Mouse (Mus musculus) ES-Bruce4 (cell line): Measurements from ENCODE around the gene Orm1. TPM values are rescaled to one million over a fixed set of nuclear protein-coding genes. Genes with fewer than 3 reads are reported as not detected.

ENCODE experiments used
- H3K27ac ChIP-seq: 2 replicates; pipeline ENCODE4 v1.5.1; 2012; ENCODE audit warnings: low read length, inconsistent platforms; ENCODE audit not compliant: insufficient read depth
- H3K27me3 ChIP-seq: 2 replicates; pipeline ENCODE4 v1.6.1; 2012; ENCODE audit warnings: mild to moderate bottlenecking, low read length, inconsistent platforms; ENCODE audit not compliant: control insufficient read depth, poor library complexity, insufficient read depth, severe bottlenecking
- H3K36me3 ChIP-seq: 2 replicates; pipeline ENCODE4 v1.6.1; 2012; ENCODE audit warnings: inconsistent platforms, mild to moderate bottlenecking, low read length, moderate library complexity; ENCODE audit not compliant: control insufficient read depth, poor library complexity, insufficient read depth, severe bottlenecking
- H3K4me1 ChIP-seq: one replicate; pipeline ENCODE4 v1.8.1; 2011; ENCODE audit warnings: low read length; ENCODE audit not compliant: control insufficient read depth, insufficient read depth
- H3K4me3 ChIP-seq: 2 replicates; pipeline ENCODE4 v1.5.1; 2011; ENCODE audit warnings: low read depth, mild to moderate bottlenecking, low read length
- H3K9ac ChIP-seq: 2 replicates; pipeline ENCODE4 v1.6.1; 2012; ENCODE audit warnings: low read depth, mild to moderate bottlenecking, inconsistent platforms; ENCODE audit not compliant: poor library complexity, severe bottlenecking
- H3K9me3 ChIP-seq: replicated peaks from 2 replicates; pipeline ENCODE4 v1.6.1; 2012; ENCODE audit warnings: mild to moderate bottlenecking, low read length, inconsistent platforms; ENCODE audit not compliant: control insufficient read depth, poor library complexity, insufficient read depth, severe bottlenecking
- CTCF ChIP-seq: IDR thresholded peaks from one replicate; pipeline ENCODE4 v1.8.1; 2011; ENCODE audit warnings: low read depth, low read length
- EP300 ChIP-seq: IDR thresholded peaks from 2 replicates; pipeline ENCODE4 v1.6.1; 2011; ENCODE audit warnings: low read depth, low read length; ENCODE audit not compliant: insufficient read depth
- POLR2A ChIP-seq: IDR thresholded peaks from one replicate; pipeline ENCODE4 v1.8.1; 2011; ENCODE audit warnings: low read length; ENCODE audit not compliant: insufficient read depth
- polyA plus RNA-seq: library from polyadenylated mRNA; stranded (reverse); fragments of >200 nt; gene quantifications from 2 replicates; pipeline ENCODE4 v1.2.4, GENCODE M21; 2011; ENCODE audit warnings: low read depth; ENCODE audit not compliant: missing spikeins, insufficient read depth, insufficient read length

The Orm1 gene
- polyA plus RNA-seq, 1 experiment, result not detected

DNA sequence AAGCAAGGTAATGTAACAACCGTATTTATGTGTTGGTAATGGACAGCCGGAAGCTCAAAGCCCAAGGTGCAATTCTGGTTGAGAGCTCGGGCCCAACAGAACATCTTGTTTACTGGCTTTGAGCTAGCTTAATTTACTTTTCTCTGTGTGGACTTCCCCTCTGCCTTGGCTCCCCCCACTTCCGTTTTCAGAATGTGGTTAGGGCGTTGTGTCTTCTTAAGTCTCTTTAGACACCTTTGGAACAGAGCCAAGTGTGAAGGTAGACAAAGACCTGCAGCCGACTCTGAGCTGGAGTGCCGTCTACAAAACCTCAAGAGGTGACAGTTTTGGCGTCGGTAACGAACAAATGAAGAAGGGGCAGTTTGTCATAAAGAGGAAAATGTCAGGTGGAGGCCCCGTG lies 41.4 kb downstream of the Orm1 start:
- H3K4me1 ChIP-seq, result peaks cover 1% of the 10 kb centered on the region
- H3K9ac ChIP-seq, result no peak overlapping the region
- no peak for TF ChIP-seq EP300
- TF ChIP-seq CTCF, result no peak
- no peak for TF ChIP-seq POLR2A
- H3K9me3 ChIP-seq, result no peaks in the 10 kb centered on the region
- H3K4me3 ChIP-seq, result no peak overlapping the region
- H3K36me3 ChIP-seq, result no peaks in the 10 kb centered on the region
- no peaks in the 10 kb centered on the region for H3K27me3 ChIP-seq
- H3K27ac ChIP-seq, result no peak overlapping the region

DNA sequence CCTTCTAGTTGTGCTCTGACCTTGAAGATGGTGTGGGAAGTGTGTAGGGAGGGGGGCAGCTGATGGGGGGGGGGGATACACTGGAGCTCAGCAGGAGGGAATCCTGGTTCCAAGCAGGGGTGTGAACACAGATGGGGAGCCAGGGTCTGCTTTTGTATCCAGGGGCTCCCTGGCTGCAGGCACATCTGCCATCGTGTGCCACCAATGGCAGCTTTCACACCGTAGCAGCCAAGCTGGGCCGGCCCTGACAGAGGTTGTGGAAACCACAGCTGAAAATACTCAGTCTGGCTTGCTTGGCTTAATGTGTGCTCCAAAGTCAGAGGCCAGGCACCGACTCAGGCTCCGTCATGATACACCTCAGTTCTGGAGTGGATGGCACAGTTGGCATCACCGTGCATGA lies 43.7 kb downstream of the Orm1 start:
- Histone ChIP-seq H3K27me3 (no peaks in the 10 kb centered on the region), H3K4me3 (no peak overlapping the region), H3K36me3 (no peaks in the 10 kb centered on the region), H3K9ac (no peak overlapping the region), H3K27ac (no peak overlapping the region), H3K9me3 (no peaks in the 10 kb centered on the region), H3K4me1 (peaks cover 3% of the 10 kb centered on the region)
- TF ChIP-seq EP300 (no peak), CTCF (no peak), POLR2A (no peak)

DNA sequence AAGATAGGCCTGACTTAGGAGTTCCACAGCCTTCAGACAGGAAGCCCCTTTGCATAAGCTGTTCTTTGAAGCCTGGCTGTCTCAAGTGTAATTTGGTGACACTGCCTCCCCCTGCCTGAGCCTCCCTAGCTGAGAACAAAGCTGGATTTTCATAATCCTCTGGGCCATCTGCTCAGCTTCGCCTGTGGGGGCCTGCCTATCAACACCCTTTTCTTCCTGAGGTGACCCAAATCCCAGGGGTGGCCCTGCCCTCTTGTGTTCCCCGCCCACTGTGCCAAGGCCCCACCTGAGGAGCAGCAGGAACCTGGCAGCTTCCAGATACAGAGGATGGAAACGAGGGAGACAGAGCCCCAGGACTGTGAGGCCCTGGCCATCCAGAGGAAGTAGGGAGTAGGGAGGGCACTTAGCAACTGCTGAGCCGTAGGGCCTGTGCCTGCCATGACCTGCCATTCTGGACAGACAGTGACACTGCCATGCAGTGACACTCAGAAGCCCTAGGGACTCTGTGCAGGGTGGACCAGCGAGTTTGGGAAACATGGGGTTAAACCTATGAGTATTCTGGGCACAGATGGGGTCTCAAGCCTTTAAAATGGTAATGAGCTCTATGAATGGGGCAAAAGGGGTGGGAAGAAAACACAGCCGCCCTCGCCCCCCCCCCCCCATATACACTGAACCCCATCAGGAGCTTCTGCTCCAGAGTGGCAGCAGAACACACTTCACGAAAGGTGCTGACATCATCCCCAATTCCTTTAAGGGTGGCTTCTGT lies 44.9 kb downstream of the Orm1 start:
- TF ChIP-seq POLR2A (no peak), EP300 (no peak), CTCF (no peak)
- Histone ChIP-seq H3K4me1 (peaks cover 3% of the 10 kb centered on the region), H3K36me3 (no peaks in the 10 kb centered on the region), H3K4me3 (no peak overlapping the region), H3K9me3 (no peaks in the 10 kb centered on the region), H3K9ac (no peak overlapping the region), H3K27me3 (no peaks in the 10 kb centered on the region), H3K27ac (no peak overlapping the region)

DNA sequence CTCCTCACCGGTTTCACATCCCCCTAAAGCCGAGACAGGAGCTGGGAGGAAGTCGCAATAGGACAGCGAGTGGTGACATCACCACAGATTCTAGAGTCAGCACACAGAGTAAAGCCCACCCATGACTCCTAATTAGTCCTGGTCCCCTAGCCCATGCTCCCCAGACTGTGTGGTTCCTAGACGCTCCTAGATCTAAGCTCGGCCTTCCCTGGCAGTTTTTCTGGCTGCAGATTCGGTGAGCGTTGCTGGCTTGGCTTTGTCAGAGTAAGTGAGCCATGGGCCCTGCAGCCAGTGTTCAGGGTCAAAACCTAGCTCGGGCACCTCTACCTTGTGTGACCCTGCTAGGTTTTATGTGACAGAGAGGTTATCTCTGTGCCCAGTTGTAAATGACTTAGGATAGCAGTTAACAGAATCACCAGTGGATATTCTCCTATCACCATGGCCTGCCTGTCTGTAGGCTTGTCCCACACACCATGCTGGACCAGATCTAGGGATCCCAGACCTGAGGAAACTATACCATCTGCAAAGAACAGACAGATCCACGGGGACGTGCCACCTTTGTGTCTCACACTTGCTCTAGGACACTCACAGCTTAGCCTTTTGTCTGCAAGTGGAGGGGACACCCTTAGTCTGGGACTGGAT lies 45.6 kb downstream of the Orm1 start:
- TF ChIP-seq POLR2A (no peak), CTCF (no peak), EP300 (no peak)
- Histone ChIP-seq H3K9ac (no peak overlapping the region), H3K27ac (no peak overlapping the region), H3K4me3 (no peak overlapping the region), H3K27me3 (no peaks in the 10 kb centered on the region), H3K9me3 (no peaks in the 10 kb centered on the region), H3K4me1 (peaks cover 3% of the 10 kb centered on the region), H3K36me3 (no peaks in the 10 kb centered on the region)

DNA sequence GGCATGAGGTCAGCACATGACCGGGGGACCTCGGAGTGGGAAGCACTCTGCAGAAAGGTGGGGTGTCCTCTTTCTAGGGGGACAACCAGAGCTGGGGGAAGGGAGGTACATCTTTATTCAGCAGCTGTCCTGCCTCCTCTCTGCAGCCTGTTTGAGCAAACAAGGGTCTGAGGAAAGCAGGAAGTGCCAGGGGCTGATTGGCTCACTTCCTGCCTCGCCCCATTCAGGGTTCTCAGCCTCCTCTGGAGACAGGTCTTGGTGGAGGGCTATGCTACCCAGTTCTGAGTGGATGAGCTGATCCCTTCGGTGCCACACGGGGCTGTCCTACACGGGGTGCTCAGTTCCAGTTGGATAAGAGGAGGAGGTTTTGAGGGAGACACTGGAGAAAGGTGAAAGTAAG lies 47.0 kb downstream of the Orm1 start:
- Histone ChIP-seq H3K9ac (no peak overlapping the region), H3K27me3 (no peaks in the 10 kb centered on the region), H3K27ac (no peak overlapping the region), H3K9me3 (no peaks in the 10 kb centered on the region), H3K4me1 (peaks cover 3% of the 10 kb centered on the region), H3K36me3 (no peaks in the 10 kb centered on the region), H3K4me3 (no peak overlapping the region)
- TF ChIP-seq EP300 (no peak), CTCF (no peak), POLR2A (no peak)

Other genes starting within 250 kb of the Orm1 start
- gene Ambp, start 189.8 kb upstream of the Orm1 start, polyA plus RNA-seq, result not detected in 2 replicates
- gene Kif12, start 172.4 kb upstream of the Orm1 start, polyA plus RNA-seq, result not detected in 2 replicates
- gene Col27a1, start 130.6 kb upstream of the Orm1 start, polyA plus RNA-seq, result 1.4 and 1.7 TPM in 2 replicates
- gene Orm3, start 11.6 kb downstream of the Orm1 start, polyA plus RNA-seq, result not detected in 2 replicates
- gene Orm2, start 17.9 kb downstream of the Orm1 start, polyA plus RNA-seq, result not detected in 2 replicates
- 4.0 and 4.7 TPM in 2 replicates for gene Akna, start 58.8 kb downstream of the Orm1 start, polyA plus RNA-seq
- 33.5 and 40.2 TPM in 2 replicates for gene Whrn, start 151.4 kb downstream of the Orm1 start, polyA plus RNA-seq
- gene Atp6v1g1, start 200.2 kb downstream of the Orm1 start, polyA plus RNA-seq, result 187 and 192 TPM in 2 replicates
- gene Tmem268, start 214.2 kb downstream of the Orm1 start, polyA plus RNA-seq, result 4.4 and 8.9 TPM in 2 replicates